In genomic region chr2:181453274-181453673, GRCm38 (mm10) we compare ENCODE assay signal across 15 mouse cellular contexts. TPM values are rescaled to one million over a fixed set of nuclear protein-coding genes. Genes with fewer than 3 reads are reported as not detected.
A peak's percentile ranks its signal among the peaks of the same experiment; 100 is the strongest.
DNase-seq lines count a peak whose midpoint lies in the region; ATAC-seq and TF ChIP-seq lines count a peak whose summit lies in the region.
"Had no signal": no experiment of that assay in that cellular context is flagged by ENCODE, and none has a peak within 500 bp of the region (broad histone marks: within the 10 kb centered on the region; RNA-seq: fewer than 3 reads in every experiment).

No protein-coding gene starts in this region.

- DNase-seq in embryonic facial prominence, embryonic 11.5 days (ENCODE audit: low spot score) = peak; percentile 10
- no peak for DNase-seq in embryonic facial prominence, embryonic 10.5 days (ENCODE audit: low spot score)
- no peak for DNase-seq in lung, embryonic 14.5 days
- DNase-seq in lung, adult 18-20 months = no peak
- DNase-seq in B cell, adult 2 months = peak; percentile 55 to 56
- DNase-seq in spleen, postnatal 4 days (ENCODE audit: low spot score in 2 of 2) = no peak
- DNase-seq: adrenal gland, postnatal 25 days; heart, adult 11 months; heart, postnatal 10 days; kidney, postnatal 4 days; liver, embryonic 13.5 days had no signal

- 32% methylated on average over 1 of the region's 1 CpGs for WGBS in embryonic facial prominence, embryonic 11.5 days
- 50% methylated on average over 1 of the region's 1 CpGs for WGBS in embryonic facial prominence, embryonic 10.5 days
- WGBS in lung, embryonic 14.5 days = 39% methylated on average over 1 of the region's 1 CpGs
- WGBS in bone marrow, adult 2 months = 77% methylated on average over 1 of the region's 1 CpGs

- no peaks in the 10 kb centered on the region for H3K36me3 ChIP-seq in embryonic facial prominence, embryonic 11.5 days (replicated peaks; ENCODE audit: control insufficient read depth, insufficient read depth, low read depth, low read length)
- H3K36me3 ChIP-seq in embryonic facial prominence, embryonic 10.5 days (replicated peaks) = no peaks in the 10 kb centered on the region
- no peaks in the 10 kb centered on the region for H3K36me3 ChIP-seq in lung, embryonic 14.5 days (ENCODE audit: insufficient read depth)

- H3K4me2 ChIP-seq in embryonic facial prominence, embryonic 11.5 days (ENCODE audit: low read depth, low read length) = no peak overlapping the region
- no peak overlapping the region for H3K4me2 ChIP-seq in lung, embryonic 14.5 days
- H3K4me2 ChIP-seq: liver, embryonic 13.5 days had no signal

- no peak overlapping the region for H3K9ac ChIP-seq in embryonic facial prominence, embryonic 11.5 days (replicated peaks; ENCODE audit: low read length)
- no peak overlapping the region for H3K9ac ChIP-seq in lung, embryonic 14.5 days
- H3K9ac ChIP-seq: liver, embryonic 13.5 days had no signal

- no peak overlapping the region for H3K4me3 ChIP-seq in embryonic facial prominence, embryonic 11.5 days (ENCODE audit: low read depth, low read length)
- H3K4me3 ChIP-seq in embryonic facial prominence, embryonic 10.5 days = no peak overlapping the region
- H3K4me3 ChIP-seq in lung, embryonic 14.5 days (ENCODE audit: low read depth, low read length) = no peak overlapping the region
- H3K4me3 ChIP-seq in bone marrow, adult 2 months (replicated peaks; ENCODE audit: control insufficient read depth, low read depth, low read length) = no peak overlapping the region
- H3K4me3 ChIP-seq: liver, embryonic 13.5 days; megakaryocyte, embryonic 14.5 days had no signal

- ATAC-seq in embryonic facial prominence, embryonic 11.5 days (replicated peaks; ENCODE audit: insufficient number of reproducible peaks, low FRiP score, low TSS enrichment, low read depth) = no peak
- ATAC-seq in lung, embryonic 14.5 days (ENCODE audit: insufficient read depth) = no peak
- no peak for ATAC-seq in megakaryocyte-erythroid progenitor cell, adult 5-6 weeks (replicated peaks; ENCODE audit: low FRiP score, low TSS enrichment, poor library complexity, severe bottlenecking)

- peak; percentile 33 for TF ChIP-seq CTCF in lung, embryonic 14.5 days (IDR thresholded peaks at IDR 0.05; ENCODE audit: low read depth)
- peak; percentile 43; the same call in 1 of the 2 replicates for TF ChIP-seq CTCF in bone marrow, adult 2 months (IDR thresholded peaks at IDR 0.05; ENCODE audit: control insufficient read depth, insufficient read depth, low read length)

- H3K27ac ChIP-seq in embryonic facial prominence, embryonic 11.5 days (replicated peaks; ENCODE audit: low read depth, low read length) = no peak overlapping the region
- no peak overlapping the region for H3K27ac ChIP-seq in embryonic facial prominence, embryonic 10.5 days (replicated peaks)
- no peak overlapping the region for H3K27ac ChIP-seq in lung, embryonic 14.5 days (ENCODE audit: low read depth)
- no peak overlapping the region for H3K27ac ChIP-seq in bone marrow, adult 2 months (ENCODE audit: control insufficient read depth, insufficient read depth, low read depth, low read length, poor library complexity)
- H3K27ac ChIP-seq: liver, embryonic 13.5 days had no signal

- TF ChIP-seq POLR2A in bone marrow, adult 2 months (IDR thresholded peaks at IDR 0.05; ENCODE audit: borderline replicate concordance, control insufficient read depth, low read depth, low read length) = no peak

- no peaks in the 10 kb centered on the region; the same call in 1 of the 2 replicates for H3K27me3 ChIP-seq in embryonic facial prominence, embryonic 11.5 days (ENCODE audit: control insufficient read depth, insufficient read depth, low read length)
- H3K27me3 ChIP-seq in embryonic facial prominence, embryonic 10.5 days (replicated peaks; ENCODE audit: low read depth, poor library complexity, severe bottlenecking) = peaks cover 17% of the 10 kb centered on the region
- H3K27me3 ChIP-seq in lung, embryonic 14.5 days (ENCODE audit: insufficient read depth, low read length) = peaks cover 6% of the 10 kb centered on the region; the same call in 1 of the 2 replicates

- H3K4me1 ChIP-seq in embryonic facial prominence, embryonic 11.5 days (ENCODE audit: control insufficient read depth, insufficient read depth, low read length) = no peaks in the 10 kb centered on the region
- H3K4me1 ChIP-seq in embryonic facial prominence, embryonic 10.5 days = peaks cover 6% of the 10 kb centered on the region
- H3K4me1 ChIP-seq in lung, embryonic 14.5 days (ENCODE audit: insufficient read depth) = no peaks in the 10 kb centered on the region
- H3K4me1 ChIP-seq in bone marrow, adult 2 months (ENCODE audit: control insufficient read depth, insufficient read depth, low read length) = no peaks in the 10 kb centered on the region

- no peaks in the 10 kb centered on the region for H3K9me3 ChIP-seq in embryonic facial prominence, embryonic 11.5 days (replicated peaks; ENCODE audit: control insufficient read depth, low read length)
- H3K9me3 ChIP-seq in embryonic facial prominence, embryonic 10.5 days = no peaks in the 10 kb centered on the region
- no peaks in the 10 kb centered on the region for H3K9me3 ChIP-seq in lung, embryonic 14.5 days (ENCODE audit: low read depth, low read length)
- H3K9me3 ChIP-seq: liver, embryonic 13.5 days had no signal

RNA-seq across cellular contexts. Expression of gene Zbtb46, which starts 6.0 kb away (rescaled TPM):
- polyA plus RNA-seq in embryonic facial prominence, embryonic 11.5 days (2014; fragmentation: Nextera tagmentation; extraction: Ambion mirVana) = 7.4 and 9.0 TPM in 2 replicates
- polyA plus RNA-seq in embryonic facial prominence, embryonic 10.5 days (2016; fragmentation: Nextera tagmentation; extraction: Ambion mirVana) = 16.4 and 20.1 TPM in 2 replicates
- 14.6 and 15.6 TPM in 2 replicates for polyA plus RNA-seq in lung, embryonic 14.5 days (2014; fragmentation: Nextera tagmentation; extraction: Ambion mirVana)
- 5.2 and 9.7 TPM in 2 replicates for polyA plus RNA-seq in bone marrow, adult 2 months (2011; ENCODE audit: insufficient read depth, insufficient read length, low replicate concordance, missing spikeins)
- 22.8 and 38.7 TPM in 2 replicates for total RNA-seq in megakaryocyte-erythroid progenitor cell, adult 5-6 weeks (2014; fragmentation: Nextera tagmentation)
- total RNA-seq in megakaryocyte-erythroid progenitor cell, adult 5-6 weeks (2017) = 22.3 and 33.5 TPM in 2 replicates

RNA-seq across cellular contexts. Expression of gene Abhd16b, which starts 39.7 kb away (rescaled TPM):
- 0.11 and 0.15 TPM in 2 replicates for polyA plus RNA-seq in embryonic facial prominence, embryonic 11.5 days (2014; fragmentation: Nextera tagmentation; extraction: Ambion mirVana)
- 0.11 and 0.16 TPM in 2 replicates for polyA plus RNA-seq in embryonic facial prominence, embryonic 10.5 days (2016; fragmentation: Nextera tagmentation; extraction: Ambion mirVana)
- 0.13 and 0.24 TPM in 2 replicates for polyA plus RNA-seq in lung, embryonic 14.5 days (2014; fragmentation: Nextera tagmentation; extraction: Ambion mirVana)
- not detected in 2 replicates for polyA plus RNA-seq in bone marrow, adult 2 months (2011; ENCODE audit: insufficient read depth, insufficient read length, low replicate concordance, missing spikeins)
- not detected in 2 replicates for total RNA-seq in megakaryocyte-erythroid progenitor cell, adult 5-6 weeks (2014; fragmentation: Nextera tagmentation)
- not detected in 2 replicates for total RNA-seq in megakaryocyte-erythroid progenitor cell, adult 5-6 weeks (2017)
- total RNA-seq: adrenal gland, postnatal 25 days; heart, postnatal 10 days; left cerebral cortex, adult 18-20 months had no signal

RNA-seq across cellular contexts. Expression of gene Tpd52l2, which starts 43.7 kb away (rescaled TPM):
- 166 and 169 TPM in 2 replicates for polyA plus RNA-seq in embryonic facial prominence, embryonic 11.5 days (2014; fragmentation: Nextera tagmentation; extraction: Ambion mirVana)
- 173 and 174 TPM in 2 replicates for polyA plus RNA-seq in embryonic facial prominence, embryonic 10.5 days (2016; fragmentation: Nextera tagmentation; extraction: Ambion mirVana)
- 160 and 165 TPM in 2 replicates for polyA plus RNA-seq in lung, embryonic 14.5 days (2014; fragmentation: Nextera tagmentation; extraction: Ambion mirVana)
- 27.0 and 32.9 TPM in 2 replicates for polyA plus RNA-seq in bone marrow, adult 2 months (2011; ENCODE audit: insufficient read depth, insufficient read length, low replicate concordance, missing spikeins)
- total RNA-seq in megakaryocyte-erythroid progenitor cell, adult 5-6 weeks (2014; fragmentation: Nextera tagmentation) = 65.2 and 70.9 TPM in 2 replicates
- total RNA-seq in megakaryocyte-erythroid progenitor cell, adult 5-6 weeks (2017) = 106 and 151 TPM in 2 replicates

Comparison
In these comparisons a context has a peak if more than half of its experiments do, and no peak if none do; other contexts are left out.
1. DNase-seq: peak in embryonic facial prominence, embryonic 11.5 days (single experiment) and B cell, adult 2 months (2 of 2); none in embryonic facial prominence, embryonic 10.5 days (single experiment), lung, embryonic 14.5 days (single experiment), lung, adult 18-20 months (0 of 2) and spleen, postnatal 4 days (0 of 2).